Comparison of ENCODE assay signal across 22 mouse cellular contexts in the genomic region with DNA sequence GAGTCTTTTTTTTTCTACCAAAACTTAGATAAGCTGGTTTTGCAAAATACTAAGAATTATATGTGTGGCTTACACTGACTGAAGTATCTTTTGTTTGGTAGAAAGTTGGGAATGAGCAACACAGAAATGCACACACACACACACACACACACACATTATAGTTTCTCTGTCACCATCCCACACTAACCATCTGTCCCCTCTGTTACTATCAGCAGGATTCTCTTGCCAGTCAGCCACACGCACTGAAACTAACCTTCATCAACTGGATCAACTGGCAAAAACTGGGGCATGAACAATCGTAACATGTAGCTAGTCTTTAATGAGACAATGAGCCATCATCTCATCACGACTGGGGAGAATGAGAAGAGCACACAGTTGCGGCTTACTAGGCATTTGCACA.
DNase-seq lines count a peak whose midpoint lies in the region; ATAC-seq and TF ChIP-seq lines count a peak whose summit lies in the region.
"Had no signal": no experiment of that assay in that cellular context is flagged by ENCODE, and none has a peak within 500 bp of the region (broad histone marks: within the 10 kb centered on the region; RNA-seq: fewer than 3 reads in every experiment).

No protein-coding gene starts in this region.

- 89% methylated on average over 4 of the region's 4 CpGs for WGBS in intestine, postnatal 0 days

- intact Hi-C loops in heart, postnatal 14 days (cut with DNase I): no loop called here

- H3K4me3 ChIP-seq in intestine, postnatal 0 days (ENCODE audit: low read depth, low read length): no peak overlapping the region
- H3K4me3 ChIP-seq: embryonic facial prominence, embryonic 13.5 days; forebrain, embryonic 12.5 days; gastrocnemius, adult 2 months; heart, embryonic 13.5 days; hindbrain, embryonic 12.5 days had no signal

- DNase-seq in heart, adult 11 months: peak; percentile 14
- DNase-seq in heart, postnatal 14 days: no peak
- peak; percentile 8 to 13 for DNase-seq in left cerebral cortex, adult 18-20 months (ENCODE audit: low spot score in 2 of 2)
- no peak for DNase-seq in left cerebral cortex, adult 11 months (ENCODE audit: low spot score)
- DNase-seq in right cerebral cortex, adult 2 months (ENCODE audit: low spot score in 2 of 2): peak; percentile 29 to 35
- no peak for DNase-seq in right cerebral cortex, postnatal 14 days
- peak; percentile 39 for DNase-seq in telencephalon, adult 2 months (ENCODE audit: low read depth, low spot score)
- DNase-seq: adrenal gland, adult 2 months; adrenal gland, postnatal 36 days; cerebellum, adult 11 months; cerebellum, adult 9-10 months; cerebellum, postnatal 36 days; gastrocnemius, adult 2 months; gastrocnemius, postnatal 25 days; heart, postnatal 4 days had no signal

- no peak overlapping the region for H3K9ac ChIP-seq in intestine, postnatal 0 days (ENCODE audit: low read depth, low read length)
- H3K9ac ChIP-seq: embryonic facial prominence, embryonic 13.5 days; forebrain, embryonic 12.5 days; heart, embryonic 13.5 days; hindbrain, embryonic 12.5 days had no signal

- no peaks in the 10 kb centered on the region for H3K4me1 ChIP-seq in intestine, postnatal 0 days (replicated peaks; ENCODE audit: control insufficient read depth, insufficient read depth, low read length)

- H3K27ac ChIP-seq in intestine, postnatal 0 days (ENCODE audit: low read depth, low read length): no peak overlapping the region
- H3K27ac ChIP-seq: embryonic facial prominence, embryonic 13.5 days; forebrain, embryonic 12.5 days; gastrocnemius, adult 2 months; heart, embryonic 13.5 days; hindbrain, embryonic 12.5 days had no signal

- no peak for ATAC-seq in intestine, postnatal 0 days
- ATAC-seq: forebrain, embryonic 16.5 days; hindbrain, embryonic 16.5 days had no signal

- no peaks in the 10 kb centered on the region for H3K9me3 ChIP-seq in intestine, postnatal 0 days (ENCODE audit: control insufficient read depth)
- H3K9me3 ChIP-seq: embryonic facial prominence, embryonic 13.5 days; forebrain, embryonic 12.5 days; heart, embryonic 13.5 days; hindbrain, embryonic 12.5 days had no signal

- H3K36me3 ChIP-seq in intestine, postnatal 0 days (ENCODE audit: control insufficient read depth, insufficient read depth): no peaks in the 10 kb centered on the region
- H3K36me3 ChIP-seq: embryonic facial prominence, embryonic 13.5 days; forebrain, embryonic 12.5 days; heart, embryonic 13.5 days; hindbrain, embryonic 12.5 days had no signal

- no peak for TF ChIP-seq CTCF in intestine, postnatal 0 days (IDR thresholded peaks at IDR 0.05; ENCODE audit: low read depth)

- no peak overlapping the region for H3K4me2 ChIP-seq in intestine, postnatal 0 days (replicated peaks; ENCODE audit: low read depth)
- H3K4me2 ChIP-seq: embryonic facial prominence, embryonic 13.5 days; forebrain, embryonic 12.5 days; heart, embryonic 13.5 days; hindbrain, embryonic 12.5 days had no signal

- H3K27me3 ChIP-seq in intestine, postnatal 0 days (replicated peaks; ENCODE audit: control insufficient read depth, insufficient read depth, low read length): no peaks in the 10 kb centered on the region
- H3K27me3 ChIP-seq: forebrain, embryonic 12.5 days; heart, embryonic 13.5 days; hindbrain, embryonic 12.5 days had no signal

Comparison
In these comparisons a context has a peak if more than half of its experiments do, and no peak if none do; other contexts are left out.
1. DNase-seq: peak in heart, adult 11 months (single experiment), left cerebral cortex, adult 18-20 months (2 of 2), right cerebral cortex, adult 2 months (2 of 2) and telencephalon, adult 2 months (single experiment); none in heart, postnatal 14 days (0 of 2), left cerebral cortex, adult 11 months (single experiment) and right cerebral cortex, postnatal 14 days (single experiment).